Mouse (Mus musculus) lung, embryonic 16.5 days (tissue): ENCODE measurements at regions not wholly inside any gene's neighbourhood (a gene's known extent, or its start where the extent isn't known, plus 50 kb on each side); places are given as distances from the start of the nearest gene placed in this dataset.

Source experiments
- ATAC-seq: fragments of 200-750 bp; cut with Nextera tagmentation; 2 replicates; pipeline ENCODE4 v1.8.0; 2017; ENCODE audit warnings: low read depth, mild to moderate bottlenecking, moderate library complexity
- H3K27ac ChIP-seq: fragments of 300-500 bp; sonication (generic); 2 replicates; pipeline ENCODE4 v1.5.1; 2014; ENCODE audit warnings: mild to moderate bottlenecking, control low read depth, low read length
- H3K27me3 ChIP-seq: fragments of 300-500 bp; sonication (generic); 2 replicates; pipeline ENCODE4 v1.6.1; 2014; ENCODE audit warnings: low read depth, low read length, mixed read lengths; ENCODE audit not compliant: control insufficient read depth, insufficient read depth
- H3K36me3 ChIP-seq: fragments of 300-500 bp; sonication (generic); 2 replicates; pipeline ENCODE4 v1.6.1; 2014; ENCODE audit warnings: low read length; ENCODE audit not compliant: control insufficient read depth, insufficient read depth
- H3K4me1 ChIP-seq: fragments of 300-500 bp; sonication (generic); replicated peaks from 2 replicates; pipeline ENCODE4 v1.6.1; 2014; ENCODE audit warnings: low read length, mixed read lengths; ENCODE audit not compliant: control insufficient read depth, insufficient read depth
- H3K4me2 ChIP-seq: fragments of 300-500 bp; sonication (generic); 2 replicates; pipeline ENCODE4 v1.6.1; 2014; ENCODE audit warnings: low read depth, low read length, control low read depth
- H3K4me3 ChIP-seq: fragments of 300-500 bp; sonication (generic); 2 replicates; pipeline ENCODE4 v1.5.1; 2014; ENCODE audit warnings: mild to moderate bottlenecking, low read length, control low read depth
- H3K9ac ChIP-seq: fragments of 300-500 bp; sonication (generic); 2 replicates; pipeline ENCODE4 v1.6.1; 2014; ENCODE audit warnings: low read length, control low read depth
- H3K9me3 ChIP-seq: fragments of 300-500 bp; sonication (generic); 2 replicates; pipeline ENCODE4 v1.6.1; 2016; ENCODE audit warnings: low read length; ENCODE audit not compliant: control insufficient read depth
- WGBS: fragments of 180-500 bp; shearing (Covaris S2); extraction: QIAGEN DNeasy Blood & Tissue Kit; methylation state at CpG from one replicate; pipeline ENCODE4 v1.1.7; 2014; 5-methylcytosine and 5-hydroxymethylcytosine counted together

- Histone ChIP-seq H3K4me3 (no peak overlapping the region), H3K9ac (no peak overlapping the region), H3K4me2 (no peak overlapping the region), H3K4me1 (no peaks in the 10 kb centered on the region), H3K27ac (no peak overlapping the region), H3K9me3 (no peaks in the 10 kb centered on the region), H3K27me3 (no peaks in the 10 kb centered on the region), H3K36me3 (no peaks in the 10 kb centered on the region)
- 47% methylated on average over 1 of the region's 1 CpGs for WGBS
- ATAC-seq: no peak
Observed at GRCm38 (mm10) chr6:111708277-111708676, 565.3 kb upstream of the Lmcd1 start.

GRCm38 (mm10) chr6:111725969-111726368 is 547.6 kb upstream of the Lmcd1 start:
- H3K27ac ChIP-seq: no peak overlapping the region

GRCm38 (mm10) chr6:111730381-111730780 is 543.2 kb upstream of the Lmcd1 start:
- no peak overlapping the region for H3K27ac ChIP-seq
- H3K27me3 ChIP-seq: no peaks in the 10 kb centered on the region
- H3K9me3 ChIP-seq: no peaks in the 10 kb centered on the region
- ATAC-seq: no peak
- H3K4me2 ChIP-seq: no peak overlapping the region
- no peak overlapping the region for H3K4me3 ChIP-seq
- H3K9ac ChIP-seq: no peak overlapping the region
- no peaks in the 10 kb centered on the region for H3K36me3 ChIP-seq
- H3K4me1 ChIP-seq: no peaks in the 10 kb centered on the region

More at GRCm38 (mm10) chr6:111725969-111726368, 547.6 kb upstream of the Lmcd1 start:
- H3K36me3 ChIP-seq: no peaks in the 10 kb centered on the region
- no peak for ATAC-seq
- no peak overlapping the region for H3K4me3 ChIP-seq
- no peak overlapping the region for H3K9ac ChIP-seq
- H3K9me3 ChIP-seq: no peaks in the 10 kb centered on the region
- no peaks in the 10 kb centered on the region for H3K27me3 ChIP-seq
- no peak overlapping the region for H3K4me2 ChIP-seq
- H3K4me1 ChIP-seq: no peaks in the 10 kb centered on the region

- H3K4me2 ChIP-seq: no peak overlapping the region
- 83% methylated on average over 3 of the region's 3 CpGs for WGBS
- H3K27me3 ChIP-seq: no peaks in the 10 kb centered on the region
- H3K4me1 ChIP-seq: no peaks in the 10 kb centered on the region
- H3K4me3 ChIP-seq: no peak overlapping the region
- no peaks in the 10 kb centered on the region for H3K9me3 ChIP-seq
- H3K9ac ChIP-seq: no peak overlapping the region
- no peak for ATAC-seq
- H3K36me3 ChIP-seq: no peaks in the 10 kb centered on the region
- no peak overlapping the region for H3K27ac ChIP-seq
Observed at GRCm38 (mm10) chr6:111733926-111734325, 539.6 kb upstream of the Lmcd1 start.

- H3K27me3 ChIP-seq: no peaks in the 10 kb centered on the region
- no peak overlapping the region for H3K4me3 ChIP-seq
- H3K4me1 ChIP-seq: no peaks in the 10 kb centered on the region
- no peak for ATAC-seq
- H3K27ac ChIP-seq: no peak overlapping the region
- H3K4me2 ChIP-seq: no peak overlapping the region
- H3K36me3 ChIP-seq: no peaks in the 10 kb centered on the region
- H3K9me3 ChIP-seq: no peaks in the 10 kb centered on the region
- H3K9ac ChIP-seq: no peak overlapping the region
- 91% methylated on average over 1 of the region's 1 CpGs for WGBS
Observed at GRCm38 (mm10) chr6:111738983-111739382, 534.6 kb upstream of the Lmcd1 start.

GRCm38 (mm10) chr6:111781710-111782481 is 491.7 kb upstream of the Lmcd1 start:
- WGBS: 72% methylated on average over 5 of the region's 5 CpGs
- Histone ChIP-seq H3K4me1 (no peaks in the 10 kb centered on the region), H3K27ac (no peak overlapping the region), H3K9me3 (no peaks in the 10 kb centered on the region), H3K9ac (no peak overlapping the region), H3K4me3 (no peak overlapping the region), H3K4me2 (no peak overlapping the region), H3K27me3 (no peaks in the 10 kb centered on the region), H3K36me3 (no peaks in the 10 kb centered on the region)
- ATAC-seq: no peak

GRCm38 (mm10) chr6:111808611-111809010 is 464.9 kb upstream of the Lmcd1 start:
- Histone ChIP-seq H3K9me3 (no peaks in the 10 kb centered on the region; the same call in 1 of the 2 replicates), H3K9ac (no peak overlapping the region), H3K4me1 (no peaks in the 10 kb centered on the region), H3K4me2 (no peak overlapping the region), H3K27me3 (no peaks in the 10 kb centered on the region), H3K36me3 (no peaks in the 10 kb centered on the region), H3K4me3 (no peak overlapping the region), H3K27ac (no peak overlapping the region)
- no peak for ATAC-seq

GRCm38 (mm10) chr6:111813982-111814603 is 459.5 kb upstream of the Lmcd1 start:
- H3K4me2 ChIP-seq: no peak overlapping the region
- H3K4me1 ChIP-seq: no peaks in the 10 kb centered on the region
- no peak overlapping the region for H3K9ac ChIP-seq
- 59% methylated on average over 7 of the region's 7 CpGs for WGBS
- ATAC-seq: peak; percentile 79
- H3K36me3 ChIP-seq: no peaks in the 10 kb centered on the region
- H3K27ac ChIP-seq: no peak overlapping the region
- no peaks in the 10 kb centered on the region; the same call in 1 of the 2 replicates for H3K9me3 ChIP-seq
- H3K27me3 ChIP-seq: no peaks in the 10 kb centered on the region
- no peak overlapping the region for H3K4me3 ChIP-seq

- H3K27ac ChIP-seq: no peak overlapping the region
- no peak overlapping the region for H3K9ac ChIP-seq
- H3K4me1 ChIP-seq: no peaks in the 10 kb centered on the region
- H3K36me3 ChIP-seq: no peaks in the 10 kb centered on the region
- H3K4me3 ChIP-seq: no peak overlapping the region
- no peaks in the 10 kb centered on the region for H3K27me3 ChIP-seq
- H3K4me2 ChIP-seq: no peak overlapping the region
- no peaks in the 10 kb centered on the region; the same call in 1 of the 2 replicates for H3K9me3 ChIP-seq
- no peak for ATAC-seq
Observed at GRCm38 (mm10) chr6:111815150-111815549, 458.4 kb upstream of the Lmcd1 start.
